Mouse (Mus musculus): ENCODE measurements around the gene Sepsecs.

DNA sequence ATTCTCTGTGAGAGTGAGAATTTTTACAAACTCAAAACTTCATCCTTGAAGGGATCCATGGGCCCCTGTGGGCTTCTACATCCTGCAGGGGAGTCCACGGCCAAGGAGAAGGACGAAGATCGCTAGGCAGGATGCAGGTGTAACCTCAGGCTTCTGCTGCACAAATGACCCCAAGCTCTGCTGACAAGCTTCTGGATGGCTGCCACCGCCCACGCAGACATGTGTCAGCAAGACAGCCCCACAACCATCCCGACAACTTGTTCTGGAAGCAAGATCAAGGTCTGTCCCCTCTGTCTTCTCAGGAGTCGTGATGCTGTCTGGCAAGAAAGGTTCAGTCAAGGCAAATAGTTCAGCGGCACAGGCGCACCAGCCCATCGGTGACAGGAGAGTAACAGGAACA, 59.8 kb downstream of the Sepsecs start:
- no peak for TF ChIP-seq POLR2A (IDR thresholded peaks at IDR 0.05; ENCODE audit: insufficient read depth, low read depth, low read length)
- TF ChIP-seq CTCF (IDR thresholded peaks at IDR 0.05; ENCODE audit: insufficient read depth, low read depth, low read length): no peak

Data from olfactory bulb, adult 2 months (tissue).